Mouse (Mus musculus) E14TG2a.4 (cell line): ENCODE data around the gene Poglut1.
A peak's percentile ranks its signal among the peaks of the same experiment; 100 is the strongest.

Experiments used
- H3K27me3 ChIP-seq: 2 replicates; pipeline ENCODE4 v1.6.1; 2014; ENCODE audit warnings: low read length, control low read depth; ENCODE audit not compliant: insufficient read depth
- H3K36me3 ChIP-seq: 2 replicates; pipeline ENCODE4 v1.6.1; 2014; ENCODE audit warnings: low read length, control low read depth; ENCODE audit not compliant: insufficient read depth
- H3K4me1 ChIP-seq: replicated peaks from 2 replicates; pipeline ENCODE4 v1.6.1; 2014; ENCODE audit warnings: low read depth, low read length, control low read depth
- H3K4me3 ChIP-seq: replicated peaks from 2 replicates; pipeline ENCODE4 v1.5.1; 2014; ENCODE audit warnings: mild to moderate bottlenecking, low read length
- H3K9me3 ChIP-seq: 2 replicates; pipeline ENCODE4 v1.6.1; 2014; ENCODE audit warnings: low read length, control low read depth
- CTCF ChIP-seq: conservative IDR thresholded peaks from 2 replicates; pipeline ENCODE4 v1.5.1; 2014; ENCODE audit warnings: low read length
- NANOG ChIP-seq: IDR thresholded peaks from 2 replicates; pipeline ENCODE4 v1.6.1; 2014; ENCODE audit warnings: borderline replicate concordance, low read length, mixed read lengths
- POU5F1 ChIP-seq: IDR thresholded peaks from 2 replicates; pipeline ENCODE4 v1.6.1; 2014; ENCODE audit warnings: low read length, borderline replicate concordance

The Poglut1 gene

DNA sequence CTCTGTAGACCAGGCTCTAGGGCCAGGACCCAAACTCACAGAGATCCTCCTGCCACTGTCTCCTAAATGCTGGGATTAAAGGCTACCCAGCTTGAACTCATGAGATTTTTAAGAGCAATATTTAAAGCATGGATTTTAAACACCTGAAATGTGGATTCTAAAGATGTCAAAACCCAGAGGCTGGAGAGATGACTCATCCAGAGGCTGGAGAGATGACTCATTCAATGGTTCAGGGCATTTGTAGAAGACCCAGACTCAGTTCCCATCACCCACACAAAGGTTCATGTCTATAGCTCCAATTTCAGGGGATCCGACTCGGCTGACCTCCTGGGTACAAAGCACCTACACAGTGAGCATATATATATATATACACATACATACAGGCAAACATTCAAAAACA is 30.9 kb downstream of the Poglut1 start:
- Histone ChIP-seq H3K9me3 (no peaks in the 10 kb centered on the region), H3K4me3 (no peak overlapping the region), H3K4me1 (peaks cover 24% of the 10 kb centered on the region), H3K27me3 (no peaks in the 10 kb centered on the region), H3K36me3 (peaks cover 46% of the 10 kb centered on the region)
- no peak for TF ChIP-seq NANOG
- no peak for TF ChIP-seq POU5F1
- no peak for TF ChIP-seq CTCF

GRCm38 (mm10) chr16:38510846-38511245 is 39.2 kb downstream of the Poglut1 start:
- H3K36me3 ChIP-seq, result peaks cover 45% of the 10 kb centered on the region
- H3K4me1 ChIP-seq, result peaks cover 20% of the 10 kb centered on the region
- no peak overlapping the region for H3K4me3 ChIP-seq
- TF ChIP-seq NANOG (no peak), CTCF (no peak), POU5F1 (no peak)
- no peaks in the 10 kb centered on the region for H3K27me3 ChIP-seq
- H3K9me3 ChIP-seq, result no peaks in the 10 kb centered on the region

DNA sequence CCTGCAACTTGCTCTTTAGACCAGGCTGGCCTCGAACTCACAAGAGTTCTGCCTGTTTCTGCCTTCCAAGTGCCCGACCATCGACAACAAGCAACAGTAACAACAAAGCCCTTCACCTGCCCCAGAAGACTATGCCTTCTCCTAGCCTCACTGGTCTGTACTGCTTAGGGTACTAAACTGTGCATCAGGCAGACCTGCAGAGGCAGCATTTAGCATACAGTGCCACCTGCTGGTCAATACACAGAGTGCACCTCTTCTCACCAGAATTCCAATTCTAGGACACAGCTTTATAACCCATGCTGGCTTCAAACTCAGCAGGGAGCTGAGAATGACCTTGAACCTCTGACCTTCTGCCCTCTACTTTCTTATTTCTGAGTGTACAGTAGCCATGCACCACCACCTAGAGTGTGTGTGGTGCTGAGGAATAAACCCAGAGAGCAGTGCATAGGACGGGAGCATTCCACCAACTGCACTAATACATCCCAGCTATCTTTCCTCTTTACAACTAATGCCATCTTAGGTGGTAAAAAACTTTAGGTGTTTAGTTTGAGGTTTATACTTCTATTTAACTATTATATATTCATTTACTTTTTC is 43.9 kb downstream of the Poglut1 start:
- TF ChIP-seq POU5F1, result no peak
- TF ChIP-seq CTCF, result peak; percentile 79
- TF ChIP-seq NANOG, result no peak
- H3K4me1 ChIP-seq, result peaks cover 10% of the 10 kb centered on the region
- H3K27me3 ChIP-seq, result no peaks in the 10 kb centered on the region
- no peaks in the 10 kb centered on the region for H3K9me3 ChIP-seq
- peaks cover 62% of the 10 kb centered on the region for H3K36me3 ChIP-seq
- H3K4me3 ChIP-seq, result no peak overlapping the region

DNA sequence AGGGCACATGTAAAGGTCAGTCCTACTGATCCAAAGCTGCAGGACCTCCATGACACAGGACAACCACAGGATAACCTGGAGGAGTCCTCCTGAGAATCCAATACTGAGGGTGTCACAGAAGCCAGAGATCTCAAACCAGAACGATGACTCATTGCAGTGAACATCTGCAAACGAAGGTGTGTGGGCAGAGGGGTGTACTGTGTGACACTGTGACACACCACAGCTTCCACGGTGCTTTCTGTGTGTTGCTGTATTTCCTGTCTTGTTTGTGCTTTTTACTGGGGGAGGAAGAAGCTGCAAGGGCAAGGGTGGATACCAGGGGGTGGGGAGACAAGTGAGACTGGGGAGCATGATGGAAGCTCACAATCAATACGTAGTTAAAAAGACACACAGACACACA is 46.5 kb downstream of the Poglut1 start:
- H3K9me3 ChIP-seq, result no peaks in the 10 kb centered on the region
- H3K27me3 ChIP-seq, result no peaks in the 10 kb centered on the region
- H3K36me3 ChIP-seq, result peaks cover 69% of the 10 kb centered on the region
- H3K4me3 ChIP-seq, result no peak overlapping the region
- peaks cover 5% of the 10 kb centered on the region for H3K4me1 ChIP-seq
- TF ChIP-seq NANOG (no peak), POU5F1 (no peak), CTCF (no peak)

GRCm38 (mm10) chr16:38502469-38502868 is 47.6 kb downstream of the Poglut1 start:
- Histone ChIP-seq H3K4me1 (peaks cover 5% of the 10 kb centered on the region), H3K4me3 (no peak overlapping the region), H3K9me3 (no peaks in the 10 kb centered on the region), H3K36me3 (peaks cover 64% of the 10 kb centered on the region), H3K27me3 (no peaks in the 10 kb centered on the region)
- TF ChIP-seq NANOG, result no peak
- TF ChIP-seq CTCF, result no peak
- TF ChIP-seq POU5F1, result no peak

GRCm38 (mm10) chr16:38496604-38497140 is 53.4 kb downstream of the Poglut1 start:
- Histone ChIP-seq H3K4me1 (peaks cover 11% of the 10 kb centered on the region), H3K27me3 (no peaks in the 10 kb centered on the region), H3K9me3 (no peaks in the 10 kb centered on the region), H3K4me3 (no peak overlapping the region), H3K36me3 (peaks cover 34% of the 10 kb centered on the region)
- TF ChIP-seq NANOG (no peak), CTCF (no peak), POU5F1 (no peak)

DNA sequence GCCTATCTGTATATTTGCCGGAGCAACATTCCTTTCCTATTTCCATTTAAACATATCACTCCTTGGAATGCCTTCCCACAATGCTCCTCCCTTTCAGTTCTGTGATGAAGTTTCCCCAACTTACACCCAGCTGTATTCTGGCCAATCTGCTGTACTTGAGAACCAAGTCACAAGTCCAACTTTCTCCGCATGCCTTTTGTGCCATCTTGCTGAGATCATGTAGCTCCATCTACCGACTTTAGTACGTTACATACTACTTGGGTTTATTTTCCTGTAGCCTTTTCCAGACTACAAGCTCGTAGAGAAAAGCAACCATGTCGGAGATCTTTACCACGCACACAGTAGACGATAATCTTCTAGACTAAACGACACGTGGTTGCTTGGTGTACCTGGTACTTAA is 56.2 kb downstream of the Poglut1 start:
- Histone ChIP-seq H3K36me3 (peaks cover 18% of the 10 kb centered on the region), H3K27me3 (no peaks in the 10 kb centered on the region), H3K4me3 (no peak overlapping the region), H3K4me1 (peaks cover 8% of the 10 kb centered on the region), H3K9me3 (no peaks in the 10 kb centered on the region)
- TF ChIP-seq POU5F1 (no peak), CTCF (no peak), NANOG (no peak)

DNA sequence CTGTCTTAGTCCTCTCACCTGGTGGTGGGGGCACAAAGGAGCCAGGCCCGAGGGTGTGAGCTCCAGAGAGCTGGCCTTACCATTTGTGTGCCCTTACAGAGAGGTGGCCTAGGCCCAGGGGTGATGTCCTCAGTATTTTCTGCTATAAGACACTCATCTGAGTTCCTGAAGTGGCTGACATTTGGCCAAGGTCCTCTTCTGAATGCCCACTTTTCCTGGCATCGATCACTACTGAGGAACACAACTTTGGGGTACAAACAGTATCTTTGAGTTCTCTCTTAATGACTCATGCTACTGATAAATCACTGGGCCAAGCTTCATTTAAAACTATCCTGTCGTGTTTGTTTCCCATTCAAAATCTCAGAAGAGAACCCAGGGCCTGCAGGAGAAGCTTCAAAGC is 57.5 kb downstream of the Poglut1 start:
- Histone ChIP-seq H3K27me3 (no peaks in the 10 kb centered on the region; the same call in 1 of the 2 replicates), H3K4me3 (no peak overlapping the region), H3K4me1 (peaks cover 6% of the 10 kb centered on the region; the same call in 1 of the 2 replicates), H3K36me3 (peaks cover 10% of the 10 kb centered on the region), H3K9me3 (no peaks in the 10 kb centered on the region)
- TF ChIP-seq NANOG (no peak), POU5F1 (no peak), CTCF (no peak)
